Mouse (Mus musculus): ENCODE results near the gene Glrx2.

GRCm38 (mm10) chr1:143724456-143725064 lies 8.4 kb downstream of the Glrx2 start:
- no peak for TF ChIP-seq CTCF (IDR thresholded peaks at IDR 0.05; ENCODE audit: low read depth, low read length)
- no peak for TF ChIP-seq POLR2A (IDR thresholded peaks at IDR 0.05; ENCODE audit: borderline replicate concordance, low read depth, low read length)

All from bone marrow macrophage, adult 2 months (primary cell).